Mouse (Mus musculus): ENCODE results near the gene Mmp14. TPM values are rescaled to one million over a fixed set of nuclear protein-coding genes. Genes with fewer than 3 reads are reported as not detected.
A peak's percentile ranks its signal among the peaks of the same experiment; 100 is the strongest.

Mmp14 gene
- polyA plus RNA-seq, 1 experiment, result 118 TPM

- Histone ChIP-seq H3K4me3 (ENCODE audit: insufficient read depth, poor library complexity, severe bottlenecking) (no peak overlapping the region), H3ac (ENCODE audit: control insufficient read depth, insufficient read length, low read depth) (no peak overlapping the region), H3K36me3 (ENCODE audit: control insufficient read depth, insufficient read depth) (peaks cover 26% of the 10 kb centered on the region), H3K79me3 (ENCODE audit: low read depth) (peaks cover 33% of the 10 kb centered on the region), H3K27me3 (ENCODE audit: control insufficient read depth, insufficient read depth, insufficient read length) (no peaks in the 10 kb centered on the region), H3K79me2 (ENCODE audit: control insufficient read depth, insufficient read depth) (peaks cover 63% of the 10 kb centered on the region)
- TF ChIP-seq CEBPB (IDR thresholded peaks at IDR 0.05; ENCODE audit: low read depth) (no peak), CTCF (IDR thresholded peaks at IDR 0.05; ENCODE audit: control insufficient read depth, insufficient read depth, insufficient read length) (no peak), MYOG (IDR thresholded peaks at IDR 0.05; ENCODE audit: control insufficient read depth, extremely low read depth, insufficient read length) (no peak), FOSL1 (IDR thresholded peaks at IDR 0.05; ENCODE audit: insufficient read depth, low read length, poor library complexity, severe bottlenecking) (no peak), MAX (IDR thresholded peaks at IDR 0.05) (no peak), MYOD1 (IDR thresholded peaks at IDR 0.05; ENCODE audit: control insufficient read depth, insufficient read length, low read depth) (no peak), USF1 (IDR thresholded peaks at IDR 0.05; ENCODE audit: low read depth) (no peak)
Observed at GRCm38 (mm10) chr14:54428421-54428820, 3.0 kb upstream of the Mmp14 start.

GRCm38 (mm10) chr14:54429332-54430093 is 1.9 kb upstream of the Mmp14 start:
- TF ChIP-seq CEBPB (IDR thresholded peaks at IDR 0.05; ENCODE audit: low read depth) (no peak), CTCF (IDR thresholded peaks at IDR 0.05; ENCODE audit: control insufficient read depth, insufficient read depth, insufficient read length) (no peak), USF1 (IDR thresholded peaks at IDR 0.05; ENCODE audit: low read depth) (no peak), MYOG (IDR thresholded peaks at IDR 0.05; ENCODE audit: control insufficient read depth, extremely low read depth, insufficient read length) (no peak), MAX (IDR thresholded peaks at IDR 0.05) (no peak), MYOD1 (IDR thresholded peaks at IDR 0.05; ENCODE audit: control insufficient read depth, insufficient read length, low read depth) (no peak), FOSL1 (IDR thresholded peaks at IDR 0.05; ENCODE audit: insufficient read depth, low read length, poor library complexity, severe bottlenecking) (no peak)
- Histone ChIP-seq H3K79me3 (ENCODE audit: low read depth) (peaks cover 41% of the 10 kb centered on the region), H3K79me2 (ENCODE audit: control insufficient read depth, insufficient read depth) (peaks cover 74% of the 10 kb centered on the region), H3K4me3 (ENCODE audit: insufficient read depth, poor library complexity, severe bottlenecking) (no peak overlapping the region), H3K27me3 (ENCODE audit: control insufficient read depth, insufficient read depth, insufficient read length) (no peaks in the 10 kb centered on the region), H3ac (ENCODE audit: control insufficient read depth, insufficient read length, low read depth) (no peak overlapping the region), H3K36me3 (ENCODE audit: control insufficient read depth, insufficient read depth) (peaks cover 26% of the 10 kb centered on the region)

GRCm38 (mm10) chr14:54430406-54431145 is 836 bp upstream of the Mmp14 start:
- TF ChIP-seq FOSL1 (IDR thresholded peaks at IDR 0.05; ENCODE audit: insufficient read depth, low read length, poor library complexity, severe bottlenecking) (no peak), CEBPB (IDR thresholded peaks at IDR 0.05; ENCODE audit: low read depth) (no peak), MYOD1 (IDR thresholded peaks at IDR 0.05; ENCODE audit: control insufficient read depth, insufficient read length, low read depth) (no peak)
- peak overlapping the region; percentile 89 for H3K4me3 ChIP-seq (ENCODE audit: insufficient read depth, poor library complexity, severe bottlenecking)
- H3K79me2 ChIP-seq (ENCODE audit: control insufficient read depth, insufficient read depth), result peaks cover 85% of the 10 kb centered on the region
- peak overlapping the region; percentile 56 for H3ac ChIP-seq (ENCODE audit: control insufficient read depth, insufficient read length, low read depth)
- peaks cover 30% of the 10 kb centered on the region for H3K36me3 ChIP-seq (ENCODE audit: control insufficient read depth, insufficient read depth)
- H3K79me3 ChIP-seq (ENCODE audit: low read depth), result peaks cover 45% of the 10 kb centered on the region
- no peaks in the 10 kb centered on the region for H3K27me3 ChIP-seq (ENCODE audit: control insufficient read depth, insufficient read depth, insufficient read length)

GRCm38 (mm10) chr14:54432078-54432836 is 845 bp downstream of the Mmp14 start:
- peak overlapping the region; percentile 89 for H3K4me3 ChIP-seq (ENCODE audit: insufficient read depth, poor library complexity, severe bottlenecking)
- no peaks in the 10 kb centered on the region for H3K27me3 ChIP-seq (ENCODE audit: control insufficient read depth, insufficient read depth, insufficient read length)
- peaks cover 45% of the 10 kb centered on the region for H3K79me3 ChIP-seq (ENCODE audit: low read depth)
- H3K79me2 ChIP-seq (ENCODE audit: control insufficient read depth, insufficient read depth), result peaks cover 88% of the 10 kb centered on the region
- TF ChIP-seq CTCF (IDR thresholded peaks at IDR 0.05; ENCODE audit: control insufficient read depth, insufficient read depth, insufficient read length) (peak; percentile 13), MYOG (IDR thresholded peaks at IDR 0.05; ENCODE audit: control insufficient read depth, extremely low read depth, insufficient read length) (no peak)
- peaks cover 45% of the 10 kb centered on the region for H3K36me3 ChIP-seq (ENCODE audit: control insufficient read depth, insufficient read depth)
- H3ac ChIP-seq (ENCODE audit: control insufficient read depth, insufficient read length, low read depth), result peak overlapping the region; percentile 72

- peaks cover 79% of the 10 kb centered on the region for H3K79me2 ChIP-seq (ENCODE audit: control insufficient read depth, insufficient read depth)
- H3K36me3 ChIP-seq (ENCODE audit: control insufficient read depth, insufficient read depth), result peaks cover 48% of the 10 kb centered on the region
- peak overlapping the region; percentile 72 for H3ac ChIP-seq (ENCODE audit: control insufficient read depth, insufficient read length, low read depth)
- TF ChIP-seq MYOD1 (IDR thresholded peaks at IDR 0.05; ENCODE audit: control insufficient read depth, insufficient read length, low read depth) (no peak), MAX (IDR thresholded peaks at IDR 0.05) (peak; percentile 38)
- H3K4me3 ChIP-seq (ENCODE audit: insufficient read depth, poor library complexity, severe bottlenecking), result peak overlapping the region; percentile 89
- H3K79me3 ChIP-seq (ENCODE audit: low read depth), result peaks cover 37% of the 10 kb centered on the region
- no peaks in the 10 kb centered on the region for H3K27me3 ChIP-seq (ENCODE audit: control insufficient read depth, insufficient read depth, insufficient read length)
Observed at GRCm38 (mm10) chr14:54432837-54433830, 1.7 kb downstream of the Mmp14 start.

Data from C2C12 (cell line).